Mouse (Mus musculus) frontal cortex, postnatal 36 days (tissue): ENCODE data around the gene Galc.

ENCODE experiments used
- DNase-seq, 2 experiments: peaks; one replicate each; pipeline ENCODE4 v3.0.0; 2022; ENCODE audit warnings: low spot score in 2 of 2

The Galc gene

GRCm38 (mm10) chr12:98258845-98259517, at the start of gene Galc:
TSS of gene Galc (minus strand) at chr12:98259459.
- DNase-seq, result peak; percentile 86 to 90

- peak in 1 of 2 experiments; percentile 6 for DNase-seq
These were observed 48.1 kb upstream of the Galc start for GRCm38 (mm10) chr12:98307179-98307915.

GRCm38 (mm10) chr12:98303013-98303412, 43.8 kb upstream of the Galc start:
- no peak for DNase-seq

GRCm38 (mm10) chr12:98301980-98302379, 42.7 kb upstream of the Galc start:
- DNase-seq, result no peak

- DNase-seq, result no peak
These were observed 35.0 kb upstream of the Galc start for GRCm38 (mm10) chr12:98294241-98294640.

GRCm38 (mm10) chr12:98292278-98292677, 33.0 kb upstream of the Galc start:
- no peak for DNase-seq

- DNase-seq, result no peak
These were observed 31.2 kb upstream of the Galc start for GRCm38 (mm10) chr12:98290475-98290874.

- DNase-seq, result no peak
These were observed 25.2 kb upstream of the Galc start for GRCm38 (mm10) chr12:98284477-98284876.

- no peak for DNase-seq
These were observed 24.2 kb upstream of the Galc start for GRCm38 (mm10) chr12:98283487-98283860.

GRCm38 (mm10) chr12:98282776-98283486, 23.7 kb upstream of the Galc start:
- peak; percentile 34 to 48 for DNase-seq

GRCm38 (mm10) chr12:98280996-98281395, 21.7 kb upstream of the Galc start:
- DNase-seq, result no peak

- DNase-seq, result peak; percentile 64 to 80
These were observed 21.3 kb upstream of the Galc start for GRCm38 (mm10) chr12:98280530-98280929.

- DNase-seq, result no peak
These were observed 13.2 kb upstream of the Galc start for GRCm38 (mm10) chr12:98272433-98272832.

- DNase-seq, result no peak
These were observed 11.7 kb upstream of the Galc start for GRCm38 (mm10) chr12:98270810-98271566.

- no peak for DNase-seq
These were observed 10.8 kb upstream of the Galc start for GRCm38 (mm10) chr12:98269791-98270745.

GRCm38 (mm10) chr12:98268441-98269369, 9.4 kb upstream of the Galc start, which contains the start of gene Gpr65:
TSS of gene Gpr65 (plus strand) at chr12:98268635.
- no peak for DNase-seq

- DNase-seq, result no peak
These were observed 6.4 kb upstream of the Galc start for GRCm38 (mm10) chr12:98265697-98266096.

GRCm38 (mm10) chr12:98259518-98259852, 226 bp upstream of the Galc start:
- no peak for DNase-seq

- no peak for DNase-seq
These were observed 851 bp downstream of the Galc start for GRCm38 (mm10) chr12:98258371-98258844.
